Mouse (Mus musculus): Measurements from ENCODE around the gene Taf15. TPM values are rescaled to one million over a fixed set of nuclear protein-coding genes. Genes with fewer than 3 reads are reported as not detected.

Gene Taf15
- polyA plus RNA-seq, 1 experiment from 2014 or later = 5.4 TPM

GRCm38 (mm10) chr11:83447612-83448011, 25.3 kb upstream of the Taf15 start:
- ATAC-seq = no peak
- H3K27me3 ChIP-seq (replicated peaks; ENCODE audit: control insufficient read depth, insufficient read depth, low read length) = peaks cover 11% of the 10 kb centered on the region
- H3K27ac ChIP-seq (ENCODE audit: low read depth, low read length) = no peak overlapping the region
- no peak overlapping the region for H3K4me3 ChIP-seq (ENCODE audit: low read depth, low read length)
- no peaks in the 10 kb centered on the region for H3K9me3 ChIP-seq (ENCODE audit: control insufficient read depth)
- H3K36me3 ChIP-seq (ENCODE audit: control insufficient read depth, insufficient read depth) = no peaks in the 10 kb centered on the region
- no peak for TF ChIP-seq CTCF (IDR thresholded peaks at IDR 0.05; ENCODE audit: low read depth)
- WGBS = 84% methylated on average over 10 of the region's 10 CpGs
- H3K4me2 ChIP-seq (replicated peaks; ENCODE audit: low read depth) = no peak overlapping the region
- H3K9ac ChIP-seq (ENCODE audit: low read depth, low read length) = no peak overlapping the region
- H3K4me1 ChIP-seq (replicated peaks; ENCODE audit: control insufficient read depth, insufficient read depth, low read length) = no peaks in the 10 kb centered on the region

- H3K4me2 ChIP-seq (replicated peaks; ENCODE audit: low read depth) = no peak overlapping the region
- TF ChIP-seq CTCF (IDR thresholded peaks at IDR 0.05; ENCODE audit: low read depth) = no peak
- no peak overlapping the region for H3K4me3 ChIP-seq (ENCODE audit: low read depth, low read length)
- no peak for ATAC-seq
- H3K4me1 ChIP-seq (replicated peaks; ENCODE audit: control insufficient read depth, insufficient read depth, low read length) = no peaks in the 10 kb centered on the region
- H3K27me3 ChIP-seq (replicated peaks; ENCODE audit: control insufficient read depth, insufficient read depth, low read length) = peaks cover 10% of the 10 kb centered on the region
- no peak overlapping the region for H3K27ac ChIP-seq (ENCODE audit: low read depth, low read length)
- WGBS = 50% methylated on average over 16 of the region's 16 CpGs
- no peak overlapping the region for H3K9ac ChIP-seq (ENCODE audit: low read depth, low read length)
- H3K36me3 ChIP-seq (ENCODE audit: control insufficient read depth, insufficient read depth) = no peaks in the 10 kb centered on the region
- H3K9me3 ChIP-seq (ENCODE audit: control insufficient read depth) = no peaks in the 10 kb centered on the region
These were observed 24.6 kb upstream of the Taf15 start for GRCm38 (mm10) chr11:83448021-83448926.

- Histone ChIP-seq H3K9me3 (ENCODE audit: control insufficient read depth) (no peaks in the 10 kb centered on the region), H3K4me2 (replicated peaks; ENCODE audit: low read depth) (no peak overlapping the region), H3K4me1 (replicated peaks; ENCODE audit: control insufficient read depth, insufficient read depth, low read length) (no peaks in the 10 kb centered on the region), H3K27me3 (replicated peaks; ENCODE audit: control insufficient read depth, insufficient read depth, low read length) (peaks cover 10% of the 10 kb centered on the region), H3K9ac (ENCODE audit: low read depth, low read length) (no peak overlapping the region), H3K36me3 (ENCODE audit: control insufficient read depth, insufficient read depth) (no peaks in the 10 kb centered on the region), H3K27ac (ENCODE audit: low read depth, low read length) (no peak overlapping the region), H3K4me3 (ENCODE audit: low read depth, low read length) (no peak overlapping the region)
- ATAC-seq = no peak
- no peak for TF ChIP-seq CTCF (IDR thresholded peaks at IDR 0.05; ENCODE audit: low read depth)
These were observed 24.0 kb upstream of the Taf15 start for GRCm38 (mm10) chr11:83448927-83449236.

- 44% methylated on average over 4 of the region's 4 CpGs for WGBS
- no peak overlapping the region for H3K27ac ChIP-seq (ENCODE audit: low read depth, low read length)
- no peaks in the 10 kb centered on the region for H3K4me1 ChIP-seq (replicated peaks; ENCODE audit: control insufficient read depth, insufficient read depth, low read length)
- no peaks in the 10 kb centered on the region for H3K9me3 ChIP-seq (ENCODE audit: control insufficient read depth)
- TF ChIP-seq CTCF (IDR thresholded peaks at IDR 0.05; ENCODE audit: low read depth) = no peak
- H3K4me3 ChIP-seq (ENCODE audit: low read depth, low read length) = no peak overlapping the region
- H3K36me3 ChIP-seq (ENCODE audit: control insufficient read depth, insufficient read depth) = no peaks in the 10 kb centered on the region
- ATAC-seq = no peak
- H3K4me2 ChIP-seq (replicated peaks; ENCODE audit: low read depth) = no peak overlapping the region
- H3K9ac ChIP-seq (ENCODE audit: low read depth, low read length) = no peak overlapping the region
- peaks cover 10% of the 10 kb centered on the region for H3K27me3 ChIP-seq (replicated peaks; ENCODE audit: control insufficient read depth, insufficient read depth, low read length)
These were observed 23.6 kb upstream of the Taf15 start for GRCm38 (mm10) chr11:83449298-83449697.

- Histone ChIP-seq H3K9ac (ENCODE audit: low read depth, low read length) (no peak overlapping the region), H3K27ac (ENCODE audit: low read depth, low read length) (no peak overlapping the region), H3K36me3 (ENCODE audit: control insufficient read depth, insufficient read depth) (no peaks in the 10 kb centered on the region), H3K27me3 (replicated peaks; ENCODE audit: control insufficient read depth, insufficient read depth, low read length) (no peaks in the 10 kb centered on the region), H3K4me1 (replicated peaks; ENCODE audit: control insufficient read depth, insufficient read depth, low read length) (peaks cover 5% of the 10 kb centered on the region; the same call in 1 of the 2 replicates), H3K4me2 (replicated peaks; ENCODE audit: low read depth) (no peak overlapping the region), H3K9me3 (ENCODE audit: control insufficient read depth) (no peaks in the 10 kb centered on the region), H3K4me3 (ENCODE audit: low read depth, low read length) (no peak overlapping the region)
- no peak for ATAC-seq
- TF ChIP-seq CTCF (IDR thresholded peaks at IDR 0.05; ENCODE audit: low read depth) = no peak
- 55% methylated on average over 1 of the region's 1 CpGs for WGBS
These were observed 22.3 kb upstream of the Taf15 start for GRCm38 (mm10) chr11:83450550-83450949.

GRCm38 (mm10) chr11:83451281-83451680, 21.6 kb upstream of the Taf15 start:
- no peak overlapping the region for H3K27ac ChIP-seq (ENCODE audit: low read depth, low read length)
- WGBS = 90% methylated on average over 10 of the region's 10 CpGs
- H3K36me3 ChIP-seq (ENCODE audit: control insufficient read depth, insufficient read depth) = no peaks in the 10 kb centered on the region
- no peak overlapping the region for H3K4me3 ChIP-seq (ENCODE audit: low read depth, low read length)
- no peak for ATAC-seq
- H3K27me3 ChIP-seq (replicated peaks; ENCODE audit: control insufficient read depth, insufficient read depth, low read length) = no peaks in the 10 kb centered on the region
- TF ChIP-seq CTCF (IDR thresholded peaks at IDR 0.05; ENCODE audit: low read depth) = no peak
- H3K4me1 ChIP-seq (replicated peaks; ENCODE audit: control insufficient read depth, insufficient read depth, low read length) = peaks cover 5% of the 10 kb centered on the region; the same call in 1 of the 2 replicates
- H3K9ac ChIP-seq (ENCODE audit: low read depth, low read length) = no peak overlapping the region
- H3K9me3 ChIP-seq (ENCODE audit: control insufficient read depth) = no peaks in the 10 kb centered on the region
- H3K4me2 ChIP-seq (replicated peaks; ENCODE audit: low read depth) = no peak overlapping the region

Data from intestine, postnatal 0 days (tissue).